In genomic region chr12:15619521-15619920, GRCm38 (mm10) we compare ENCODE assay signal across 20 mouse cellular contexts.
"Had no signal": no experiment of that assay in that cellular context is flagged by ENCODE, and none has a peak within 500 bp of the region (broad histone marks: within the 10 kb centered on the region; RNA-seq: fewer than 3 reads in every experiment).

No protein-coding gene starts in this region.

- H3K4me2 ChIP-seq: lung, embryonic 14.5 days; midbrain, embryonic 12.5 days; neural tube, embryonic 13.5 days; neural tube, embryonic 15.5 days; stomach, embryonic 15.5 days had no signal

- H3K36me3 ChIP-seq: midbrain, embryonic 10.5 days; midbrain, embryonic 12.5 days; neural tube, embryonic 13.5 days; neural tube, embryonic 15.5 days; stomach, embryonic 15.5 days had no signal

- DNase-seq: lung, adult 18-20 months; lung, embryonic 14.5 days; lung, postnatal 14 days; lung, postnatal 4 days; midbrain, embryonic 14.5 days; retina, postnatal 1 day; right cerebral cortex, adult 18-20 months; right cerebral cortex, postnatal 25 days; right cerebral cortex, postnatal 4 days; thymus, adult 2 months; thymus, postnatal 25 days; thymus, postnatal 4 days had no signal

- ATAC-seq: midbrain, embryonic 16.5 days had no signal

- H3K9ac ChIP-seq: lung, embryonic 14.5 days; midbrain, embryonic 12.5 days; neural tube, embryonic 13.5 days; neural tube, embryonic 15.5 days; stomach, embryonic 15.5 days had no signal

- H3K27me3 ChIP-seq: midbrain, embryonic 12.5 days; neural tube, embryonic 13.5 days; neural tube, embryonic 15.5 days; stomach, embryonic 15.5 days had no signal

- H3K9me3 ChIP-seq: midbrain, embryonic 10.5 days; midbrain, embryonic 12.5 days; neural tube, embryonic 13.5 days; neural tube, embryonic 15.5 days; stomach, embryonic 15.5 days had no signal

- H3K27ac ChIP-seq: midbrain, embryonic 10.5 days; midbrain, embryonic 12.5 days; neural tube, embryonic 13.5 days; neural tube, embryonic 15.5 days; stomach, embryonic 15.5 days; stomach, postnatal 0 days had no signal

- H3K4me1 ChIP-seq: stomach, embryonic 15.5 days had no signal

- H3K4me3 ChIP-seq: midbrain, embryonic 10.5 days; midbrain, embryonic 12.5 days; myocyte; neural tube, embryonic 13.5 days; neural tube, embryonic 15.5 days; stomach, embryonic 15.5 days had no signal
